Mouse (Mus musculus): Measurements from ENCODE around the gene Slc25a47. TPM values are rescaled to one million over a fixed set of nuclear protein-coding genes. Genes with fewer than 3 reads are reported as not detected.

Gene Slc25a47
- total and polyA plus RNA-seq, 3 experiments, result 3.0 to 5.3 (median 3.1) TPM

GRCm38 (mm10) chr12:108811133-108811532 lies 24.7 kb upstream of the Slc25a47 start:
- no peaks in the 10 kb centered on the region for H3K9me3 ChIP-seq (replicated peaks; ENCODE audit: low read length)
- H3K9ac ChIP-seq (ENCODE audit: insufficient read depth, low read depth), result no peak overlapping the region
- no peak overlapping the region for H3K27ac ChIP-seq (ENCODE audit: insufficient read depth, low read depth)
- H3K79me2 ChIP-seq (replicated peaks; ENCODE audit: control insufficient read depth, extremely low read depth, insufficient read depth, poor library complexity, severe bottlenecking), result peaks cover 86% of the 10 kb centered on the region
- in situ Hi-C loops (cut with MboI; ENCODE audit: low pct_ligation_motif_present, low pct_unique_long_range_greater_than_20kb, low sequenced_read_pairs), result no loop called here
- no peak overlapping the region for H3K4me2 ChIP-seq (ENCODE audit: insufficient read depth, low read depth, poor library complexity, severe bottlenecking)
- H3K4me1 ChIP-seq (ENCODE audit: control insufficient read depth in 1 of 2, insufficient read depth in 2 of 2), result peaks cover 0 to 15% of the 10 kb centered on the region in 2 experiments; a peak in 2 of 4 replicates
- TF ChIP-seq CTCF (conservative IDR thresholded peaks at IDR 0.05 in 1 of 2, IDR thresholded peaks at IDR 0.05 in 1 of 2; ENCODE audit: low read depth in 2 of 2, low read length in 2 of 2) (0 out of 4 replicates have a peak, but pooled peaks of 1 of the 2 experiments have one; percentile 16), POLR2A (IDR thresholded peaks at IDR 0.05; ENCODE audit: low read depth, low read length) (no peak)
- no peak overlapping the region for H3K4me3 ChIP-seq (replicated peaks in 1 of 3; ENCODE audit: low read depth in 2 of 3, low read length in 2 of 3, poor library complexity in 1 of 3)
- dilution Hi-C loops (cut with MboI; ENCODE audit: extremely low pct_ligation_motif_present, extremely low pct_unique_long_range_greater_than_20kb, low sequenced_read_pairs), result no loop called here
- DNase-seq (ENCODE audit: extremely low read depth), result no peak
- peaks cover 45 to 94% of the 10 kb centered on the region in 2 experiments for H3K36me3 ChIP-seq (replicated peaks in 1 of 2; ENCODE audit: control insufficient read depth in 1 of 2, insufficient read depth in 1 of 2, low read length in 1 of 2)
- no peaks in the 10 kb centered on the region for H3K27me3 ChIP-seq (replicated peaks)

- no peak for DNase-seq (ENCODE audit: extremely low read depth)
- Histone ChIP-seq H3K9ac (ENCODE audit: insufficient read depth, low read depth) (no peak overlapping the region), H3K4me3 (replicated peaks in 1 of 3; ENCODE audit: low read depth in 2 of 3, low read length in 2 of 3, poor library complexity in 1 of 3) (no peak overlapping the region), H3K27me3 (replicated peaks) (no peaks in the 10 kb centered on the region), H3K27ac (ENCODE audit: insufficient read depth, low read depth) (no peak overlapping the region), H3K4me2 (ENCODE audit: insufficient read depth, low read depth, poor library complexity, severe bottlenecking) (no peak overlapping the region), H3K9me3 (replicated peaks; ENCODE audit: low read length) (no peaks in the 10 kb centered on the region), H3K4me1 (ENCODE audit: control insufficient read depth in 1 of 2, insufficient read depth in 2 of 2) (peaks cover 0 to 15% of the 10 kb centered on the region in 2 experiments; a peak in 2 of 4 replicates), H3K79me2 (replicated peaks; ENCODE audit: control insufficient read depth, extremely low read depth, insufficient read depth, poor library complexity, severe bottlenecking) (peaks cover 72% of the 10 kb centered on the region), H3K36me3 (replicated peaks in 1 of 2; ENCODE audit: control insufficient read depth in 1 of 2, insufficient read depth in 1 of 2, low read length in 1 of 2) (peaks cover 44 to 92% of the 10 kb centered on the region in 2 experiments)
- TF ChIP-seq JUND (conservative IDR thresholded peaks at IDR 0.05; ENCODE audit: low read depth, low read length), result no peak
- no peak for TF ChIP-seq ZKSCAN1 (IDR thresholded peaks at IDR 0.05; ENCODE audit: borderline replicate concordance, low read depth, low read length)
- TF ChIP-seq SMC3 (IDR thresholded peaks at IDR 0.05; ENCODE audit: low read depth, low read length), result no peak
- TF ChIP-seq GABPA (IDR thresholded peaks at IDR 0.05; ENCODE audit: insufficient replicate concordance, low read depth, low read length), result no peak
- TF ChIP-seq MAFK (IDR thresholded peaks at IDR 0.05; ENCODE audit: insufficient replicate concordance, low read length), result no peak
- no peak for TF ChIP-seq CHD2 (IDR thresholded peaks at IDR 0.05; ENCODE audit: low read length)
- TF ChIP-seq MXI1 (IDR thresholded peaks at IDR 0.05; ENCODE audit: low read depth, low read length), result no peak
- TF ChIP-seq CTCF (conservative IDR thresholded peaks at IDR 0.05 in 1 of 2, IDR thresholded peaks at IDR 0.05 in 1 of 2; ENCODE audit: low read depth in 2 of 2, low read length in 2 of 2), result no peak
- no peak for TF ChIP-seq UBTF (IDR thresholded peaks at IDR 0.05; ENCODE audit: low read depth, low read length)
- no peak for TF ChIP-seq JUN (IDR thresholded peaks at IDR 0.05; ENCODE audit: insufficient read depth, low read depth, low read length)
- TF ChIP-seq CHD1 (IDR thresholded peaks at IDR 0.05; ENCODE audit: low read depth, low read length), result no peak
- TF ChIP-seq KAT2A (IDR thresholded peaks at IDR 0.05; ENCODE audit: insufficient replicate concordance, low read length), result no peak
- dilution Hi-C loops (cut with MboI; ENCODE audit: extremely low pct_ligation_motif_present, extremely low pct_unique_long_range_greater_than_20kb, low sequenced_read_pairs), result no loop called here
- in situ Hi-C loops (cut with MboI; ENCODE audit: low pct_ligation_motif_present, low pct_unique_long_range_greater_than_20kb, low sequenced_read_pairs), result no loop called here
These were observed 23.4 kb upstream of the Slc25a47 start for GRCm38 (mm10) chr12:108812463-108812862.

GRCm38 (mm10) chr12:108814470-108814869 lies 21.4 kb upstream of the Slc25a47 start:
- Histone ChIP-seq H3K4me1 (ENCODE audit: control insufficient read depth in 1 of 2, insufficient read depth in 2 of 2) (peaks cover 0 to 11% of the 10 kb centered on the region in 2 experiments; a peak in 1 of 4 replicates), H3K36me3 (replicated peaks in 1 of 2; ENCODE audit: control insufficient read depth in 1 of 2, insufficient read depth in 1 of 2, low read length in 1 of 2) (peaks cover 51 to 92% of the 10 kb centered on the region in 2 experiments), H3K9me3 (replicated peaks; ENCODE audit: low read length) (no peaks in the 10 kb centered on the region), H3K79me2 (replicated peaks; ENCODE audit: control insufficient read depth, extremely low read depth, insufficient read depth, poor library complexity, severe bottlenecking) (peaks cover 53% of the 10 kb centered on the region), H3K9ac (ENCODE audit: insufficient read depth, low read depth) (no peak overlapping the region), H3K4me3 (replicated peaks in 1 of 3; ENCODE audit: low read depth in 2 of 3, low read length in 2 of 3, poor library complexity in 1 of 3) (no peak overlapping the region), H3K4me2 (ENCODE audit: insufficient read depth, low read depth, poor library complexity, severe bottlenecking) (no peak overlapping the region), H3K27me3 (replicated peaks) (no peaks in the 10 kb centered on the region), H3K27ac (ENCODE audit: insufficient read depth, low read depth) (no peak overlapping the region)
- TF ChIP-seq TCF12 (IDR thresholded peaks at IDR 0.05; ENCODE audit: low read depth, low read length) (no peak), ZMIZ1 (IDR thresholded peaks at IDR 0.05; ENCODE audit: low read depth, low read length) (no peak), TBP (conservative IDR thresholded peaks at IDR 0.05; ENCODE audit: low read depth, low read length) (no peak), IRF4 (IDR thresholded peaks at IDR 0.05; ENCODE audit: low read depth, low read length) (no peak), USF1 (IDR thresholded peaks at IDR 0.05; ENCODE audit: low read depth, low read length) (no peak), POLR2A (IDR thresholded peaks at IDR 0.05; ENCODE audit: low read depth, low read length) (no peak), RAD21 (IDR thresholded peaks at IDR 0.05; ENCODE audit: low read depth, low read length) (no peak), KAT2A (IDR thresholded peaks at IDR 0.05; ENCODE audit: insufficient replicate concordance, low read length) (no peak), MEF2A (IDR thresholded peaks at IDR 0.05; ENCODE audit: borderline replicate concordance, low read depth, low read length) (no peak), USF2 (conservative IDR thresholded peaks at IDR 0.05; ENCODE audit: low read depth, low read length) (no peak), EP300 (IDR thresholded peaks at IDR 0.05; ENCODE audit: low read length) (no peak)
- DNase-seq (ENCODE audit: extremely low read depth), result no peak
- in situ Hi-C loops (cut with MboI; ENCODE audit: low pct_ligation_motif_present, low pct_unique_long_range_greater_than_20kb, low sequenced_read_pairs) (no loop called here), dilution Hi-C loops (cut with MboI; ENCODE audit: extremely low pct_ligation_motif_present, extremely low pct_unique_long_range_greater_than_20kb, low sequenced_read_pairs) (no loop called here)
